Mouse (Mus musculus): ENCODE measurements around the gene Ntrk1.
"Not testable (repeated sequence)": the region's sequence is repeated elsewhere in the genome, so short reads cannot be mapped to it uniquely, and the experiment has no call there.

Gene Ntrk1

GRCm38 (mm10) chr3:87794922-87795325, at the start of gene Ntrk1:
Ntrk1 (minus strand) TSS chr3:87795162.
- DNase-seq (ENCODE audit: inconsistent age in 2 of 2, low spot score in 1 of 2), result peak; percentile 22 to 51

GRCm38 (mm10) chr3:87840858-87841257, 45.9 kb upstream of the Ntrk1 start:
- DNase-seq (ENCODE audit: inconsistent age in 2 of 2, low spot score in 1 of 2), result no peak

GRCm38 (mm10) chr3:87838622-87839021, 43.7 kb upstream of the Ntrk1 start:
- peak; percentile 62 to 91 for DNase-seq (ENCODE audit: inconsistent age in 2 of 2, low spot score in 1 of 2)

GRCm38 (mm10) chr3:87833482-87833881, 38.5 kb upstream of the Ntrk1 start:
- DNase-seq (ENCODE audit: inconsistent age in 2 of 2, low spot score in 1 of 2), result peak in 1 of 2 experiments; percentile 22

GRCm38 (mm10) chr3:87832109-87832859, 37.3 kb upstream of the Ntrk1 start:
- DNase-seq (ENCODE audit: inconsistent age in 2 of 2, low spot score in 1 of 2), result no peak

GRCm38 (mm10) chr3:87829025-87829424, 34.1 kb upstream of the Ntrk1 start:
- no peak for DNase-seq (ENCODE audit: inconsistent age in 2 of 2, low spot score in 1 of 2)

GRCm38 (mm10) chr3:87828435-87828834, 33.5 kb upstream of the Ntrk1 start:
- no peak for DNase-seq (ENCODE audit: inconsistent age in 2 of 2, low spot score in 1 of 2)

- not testable (repeated sequence) for DNase-seq (ENCODE audit: inconsistent age in 2 of 2, low spot score in 1 of 2)
Observed at GRCm38 (mm10) chr3:87824206-87824605, 29.2 kb upstream of the Ntrk1 start, which contains the start of gene Pear1. Pear1 (minus strand) TSS chr3:87824306.

GRCm38 (mm10) chr3:87818226-87818625, 23.3 kb upstream of the Ntrk1 start:
- no peak for DNase-seq (ENCODE audit: inconsistent age in 2 of 2, low spot score in 1 of 2)

- peak; percentile 68 to 91 for DNase-seq (ENCODE audit: inconsistent age in 2 of 2, low spot score in 1 of 2)
Observed at GRCm38 (mm10) chr3:87816646-87817093, 21.7 kb upstream of the Ntrk1 start.

- no peak for DNase-seq (ENCODE audit: inconsistent age in 2 of 2, low spot score in 1 of 2)
Observed at GRCm38 (mm10) chr3:87816166-87816565, 21.2 kb upstream of the Ntrk1 start.

- DNase-seq (ENCODE audit: inconsistent age in 2 of 2, low spot score in 1 of 2), result peak in 1 of 2 experiments; percentile 60
Observed at GRCm38 (mm10) chr3:87812873-87813272, 17.9 kb upstream of the Ntrk1 start.

GRCm38 (mm10) chr3:87812413-87812812, 17.5 kb upstream of the Ntrk1 start:
- no peak for DNase-seq (ENCODE audit: inconsistent age in 2 of 2, low spot score in 1 of 2)

- DNase-seq (ENCODE audit: inconsistent age in 2 of 2, low spot score in 1 of 2), result no peak
Observed at GRCm38 (mm10) chr3:87811297-87811696, 16.3 kb upstream of the Ntrk1 start.

- peak in 1 of 2 experiments; percentile 20 for DNase-seq (ENCODE audit: inconsistent age in 2 of 2, low spot score in 1 of 2)
Observed at GRCm38 (mm10) chr3:87809322-87809962, 14.5 kb upstream of the Ntrk1 start.

- peak; percentile 28 to 63 for DNase-seq (ENCODE audit: inconsistent age in 2 of 2, low spot score in 1 of 2)
Observed at GRCm38 (mm10) chr3:87804038-87804677, 9.2 kb upstream of the Ntrk1 start.

GRCm38 (mm10) chr3:87801681-87802080, 6.7 kb upstream of the Ntrk1 start:
- DNase-seq (ENCODE audit: inconsistent age in 2 of 2, low spot score in 1 of 2), result no peak

GRCm38 (mm10) chr3:87796736-87797334, 1.9 kb upstream of the Ntrk1 start, which contains the start of gene Insrr:
Insrr (plus strand) TSS chr3:87796951.
- DNase-seq (ENCODE audit: inconsistent age in 2 of 2, low spot score in 1 of 2), result peak; percentile 17 to 57

GRCm38 (mm10) chr3:87795336-87796277, 645 bp upstream of the Ntrk1 start:
- DNase-seq (ENCODE audit: inconsistent age in 2 of 2, low spot score in 1 of 2), result peak; percentile 61 to 88

- DNase-seq (ENCODE audit: inconsistent age in 2 of 2, low spot score in 1 of 2), result no peak
Observed at GRCm38 (mm10) chr3:87789768-87790167, 5.2 kb downstream of the Ntrk1 start.

Data from adrenal gland, adult (tissue).